Mouse (Mus musculus): ENCODE results near the gene Rere. TPM values are rescaled to one million over a fixed set of nuclear protein-coding genes. Genes with fewer than 3 reads are reported as not detected.

Rere gene
- polyA plus RNA-seq, 1 experiment from 2014 or later, result 37.7 TPM

- peak within 1 kb of the TSS; percentile 49; the same call in 1 of the 2 replicates for H3K9ac ChIP-seq
- ATAC-seq (ENCODE audit: insufficient number of reproducible peaks, insufficient read depth, low FRiP score, low TSS enrichment), result no peak
- 0 out of 2 replicates have a peak, but pooled peaks cover 2% of the 10 kb centered on the region for H3K9me3 ChIP-seq
- no peak within 1 kb of the TSS for H3K27ac ChIP-seq
- H3K36me3 ChIP-seq, result no peaks in the 10 kb centered on the region
- H3K4me3 ChIP-seq, result peak within 1 kb of the TSS; percentile 36
- H3K4me1 ChIP-seq, result peaks cover 7% of the 10 kb centered on the region
- peak within 1 kb of the TSS; percentile 66 for H3K4me2 ChIP-seq (replicated peaks)
- WGBS, result 7% methylated on average over 40 of the region's 41 CpGs
- peaks cover 43% of the 10 kb centered on the region for H3K27me3 ChIP-seq
These were observed 370.2 kb downstream of the Rere start, which contains the start of gene Slc45a1 for GRCm38 (mm10) chr4:150651390-150652277. Gene Slc45a1, minus strand, starts transcription at chr4:150652174.

GRCm38 (mm10) chr4:150653072-150653599, 371.7 kb downstream of the Rere start:
- Histone ChIP-seq H3K36me3 (no peaks in the 10 kb centered on the region), H3K4me3 (no peak overlapping the region), H3K27me3 (peaks cover 43% of the 10 kb centered on the region), H3K4me1 (peaks cover 7% of the 10 kb centered on the region), H3K4me2 (replicated peaks) (no peak overlapping the region), H3K9ac (no peak overlapping the region), H3K27ac (no peak overlapping the region), H3K9me3 (0 out of 2 replicates have a peak, but pooled peaks cover 3% of the 10 kb centered on the region)
- 39% methylated on average over 10 of the region's 11 CpGs for WGBS
- no peak for ATAC-seq (ENCODE audit: insufficient number of reproducible peaks, insufficient read depth, low FRiP score, low TSS enrichment)

GRCm38 (mm10) chr4:150655989-150656388, 374.5 kb downstream of the Rere start:
- WGBS, result 4% methylated on average over 17 of the region's 17 CpGs
- ATAC-seq (ENCODE audit: insufficient number of reproducible peaks, insufficient read depth, low FRiP score, low TSS enrichment), result peak; percentile 59; the same call in 1 of the 2 replicates
- Histone ChIP-seq H3K36me3 (no peaks in the 10 kb centered on the region), H3K4me3 (no peak overlapping the region), H3K27ac (no peak overlapping the region), H3K4me2 (replicated peaks) (peak overlapping the region; percentile 19; the same call in 1 of the 2 replicates), H3K9ac (peak overlapping the region; percentile 38; the same call in 1 of the 2 replicates), H3K27me3 (peaks cover 41% of the 10 kb centered on the region), H3K4me1 (peaks cover 7% of the 10 kb centered on the region), H3K9me3 (0 out of 2 replicates have a peak, but pooled peaks cover 3% of the 10 kb centered on the region)

- ATAC-seq (ENCODE audit: insufficient number of reproducible peaks, insufficient read depth, low FRiP score, low TSS enrichment), result no peak
- no peak overlapping the region for H3K4me2 ChIP-seq (replicated peaks)
- peaks cover 37% of the 10 kb centered on the region for H3K27me3 ChIP-seq
- H3K4me1 ChIP-seq, result peaks cover 11% of the 10 kb centered on the region
- H3K36me3 ChIP-seq, result no peaks in the 10 kb centered on the region
- H3K27ac ChIP-seq, result no peak overlapping the region
- H3K4me3 ChIP-seq, result no peak overlapping the region
- H3K9ac ChIP-seq, result no peak overlapping the region
- H3K9me3 ChIP-seq, result 0 out of 2 replicates have a peak, but pooled peaks cover 3% of the 10 kb centered on the region
- WGBS, result 81% methylated on average over 6 of the region's 6 CpGs
These were observed 375.1 kb downstream of the Rere start for GRCm38 (mm10) chr4:150656504-150656903.

- Histone ChIP-seq H3K4me2 (replicated peaks) (no peak overlapping the region), H3K4me1 (0 out of 2 replicates have a peak, but pooled peaks cover 9% of the 10 kb centered on the region), H3K36me3 (no peaks in the 10 kb centered on the region), H3K27me3 (peaks cover 10% of the 10 kb centered on the region; the same call in 1 of the 2 replicates), H3K27ac (no peak overlapping the region), H3K4me3 (no peak overlapping the region), H3K9ac (no peak overlapping the region), H3K9me3 (0 out of 2 replicates have a peak, but pooled peaks cover 3% of the 10 kb centered on the region)
- 72% methylated on average over 9 of the region's 9 CpGs for WGBS
- no peak for ATAC-seq (ENCODE audit: insufficient number of reproducible peaks, insufficient read depth, low FRiP score, low TSS enrichment)
These were observed 378.6 kb downstream of the Rere start for GRCm38 (mm10) chr4:150659926-150660610.

GRCm38 (mm10) chr4:150661886-150662285, 380.4 kb downstream of the Rere start:
- peak overlapping the region; percentile 22; the same call in 1 of the 2 replicates for H3K4me3 ChIP-seq
- 5% methylated on average over 13 of the region's 13 CpGs for WGBS
- H3K4me2 ChIP-seq (replicated peaks), result peak overlapping the region; percentile 47
- H3K36me3 ChIP-seq, result no peaks in the 10 kb centered on the region
- 0 out of 2 replicates have a peak, but pooled peaks cover 9% of the 10 kb centered on the region for H3K4me1 ChIP-seq
- peaks cover 7% of the 10 kb centered on the region; the same call in 1 of the 2 replicates for H3K27me3 ChIP-seq
- H3K9ac ChIP-seq, result peak overlapping the region; percentile 33
- no peaks in the 10 kb centered on the region for H3K9me3 ChIP-seq
- no peak overlapping the region for H3K27ac ChIP-seq
- ATAC-seq (ENCODE audit: insufficient number of reproducible peaks, insufficient read depth, low FRiP score, low TSS enrichment), result no peak

GRCm38 (mm10) chr4:150663192-150663591, 381.7 kb downstream of the Rere start:
- no peaks in the 10 kb centered on the region for H3K9me3 ChIP-seq
- H3K9ac ChIP-seq, result no peak overlapping the region
- H3K4me1 ChIP-seq, result 0 out of 2 replicates have a peak, but pooled peaks cover 9% of the 10 kb centered on the region
- H3K4me2 ChIP-seq (replicated peaks), result no peak overlapping the region
- H3K4me3 ChIP-seq, result no peak overlapping the region
- WGBS, result 61% methylated on average over 12 of the region's 12 CpGs
- ATAC-seq (ENCODE audit: insufficient number of reproducible peaks, insufficient read depth, low FRiP score, low TSS enrichment), result no peak
- H3K27me3 ChIP-seq, result peaks cover 7% of the 10 kb centered on the region; the same call in 1 of the 2 replicates
- H3K27ac ChIP-seq, result no peak overlapping the region
- no peaks in the 10 kb centered on the region for H3K36me3 ChIP-seq

- Histone ChIP-seq H3K4me3 (no peak overlapping the region), H3K9ac (no peak overlapping the region), H3K36me3 (no peaks in the 10 kb centered on the region), H3K27ac (no peak overlapping the region), H3K4me2 (replicated peaks) (no peak overlapping the region), H3K9me3 (no peaks in the 10 kb centered on the region), H3K4me1 (0 out of 2 replicates have a peak, but pooled peaks cover 9% of the 10 kb centered on the region), H3K27me3 (peaks cover 7% of the 10 kb centered on the region; the same call in 1 of the 2 replicates)
- 72% methylated on average over 7 of the region's 7 CpGs for WGBS
- ATAC-seq (ENCODE audit: insufficient number of reproducible peaks, insufficient read depth, low FRiP score, low TSS enrichment), result no peak
These were observed 383.3 kb downstream of the Rere start for GRCm38 (mm10) chr4:150664726-150665125.

GRCm38 (mm10) chr4:150665806-150666205, 384.4 kb downstream of the Rere start:
- Histone ChIP-seq H3K9ac (no peak overlapping the region), H3K4me2 (replicated peaks) (no peak overlapping the region), H3K36me3 (no peaks in the 10 kb centered on the region), H3K9me3 (no peaks in the 10 kb centered on the region), H3K27me3 (peaks cover 7% of the 10 kb centered on the region; the same call in 1 of the 2 replicates), H3K27ac (no peak overlapping the region), H3K4me3 (no peak overlapping the region), H3K4me1 (0 out of 2 replicates have a peak, but pooled peaks cover 9% of the 10 kb centered on the region)
- ATAC-seq (ENCODE audit: insufficient number of reproducible peaks, insufficient read depth, low FRiP score, low TSS enrichment), result no peak
- WGBS, result 77% methylated on average over 10 of the region's 10 CpGs

All from embryonic facial prominence, embryonic 12.5 days (tissue).